Mouse (Mus musculus) heart, embryonic 16.5 days (tissue): ENCODE results near the gene Gm28048. TPM values are rescaled to one million over a fixed set of nuclear protein-coding genes. Genes with fewer than 3 reads are reported as not detected.

Experiments used
- ATAC-seq: fragments of 200-750 bp; cut with Nextera tagmentation; replicated peaks from 2 replicates; pipeline ENCODE4 v1.8.0; 2017; ENCODE audit warnings: moderate number of reproducible peaks; ENCODE audit not compliant: insufficient read depth, low FRiP score; ENCODE audit errors: extremely low read depth
- H3K27ac ChIP-seq: fragments of 300-500 bp; sonication (generic); 2 replicates; pipeline ENCODE4 v1.5.1; 2014; ENCODE audit warnings: mild to moderate bottlenecking, low read length, control low read depth, moderate library complexity
- H3K27me3 ChIP-seq: fragments of 300-500 bp; sonication (generic); 2 replicates; pipeline ENCODE4 v1.6.1; 2014; ENCODE audit warnings: low read length, mixed read lengths; ENCODE audit not compliant: control insufficient read depth, insufficient read depth
- H3K36me3 ChIP-seq: fragments of 300-500 bp; sonication (generic); 2 replicates; pipeline ENCODE4 v1.6.1; 2014; ENCODE audit not compliant: control insufficient read depth, insufficient read depth
- H3K4me1 ChIP-seq: fragments of 300-500 bp; sonication (generic); 2 replicates; pipeline ENCODE4 v1.6.1; 2014; ENCODE audit warnings: low read length, mixed read lengths; ENCODE audit not compliant: control insufficient read depth, insufficient read depth
- H3K4me2 ChIP-seq: fragments of 300-500 bp; sonication (generic); 2 replicates; pipeline ENCODE4 v1.6.1; 2014; ENCODE audit warnings: low read depth, mild to moderate bottlenecking, control low read depth, low read length
- H3K4me3 ChIP-seq: fragments of 300-500 bp; sonication (generic); 2 replicates; pipeline ENCODE4 v1.5.1; 2014; ENCODE audit warnings: mild to moderate bottlenecking, control low read depth, low read length
- H3K9ac ChIP-seq: fragments of 300-500 bp; sonication (generic); 2 replicates; pipeline ENCODE4 v1.6.1; 2014; ENCODE audit warnings: low read length, control low read depth
- H3K9me3 ChIP-seq: fragments of 300-500 bp; sonication (generic); replicated peaks from 2 replicates; pipeline ENCODE4 v1.6.1; 2016; ENCODE audit warnings: low read length; ENCODE audit not compliant: control insufficient read depth
- WGBS: fragments of 180-500 bp; shearing (Covaris S2); extraction: QIAGEN DNeasy Blood & Tissue Kit; methylation state at CpG from one replicate; pipeline ENCODE4 v1.1.7; 2014; 5-methylcytosine and 5-hydroxymethylcytosine counted together
- polyA plus RNA-seq: library from polyadenylated mRNA; unstranded; fragments of >200 nt; fragmentation: Nextera tagmentation; extraction: Ambion mirVana; gene quantifications from 2 replicates; pipeline ENCODE4 v1.2.1, GENCODE M21; 2015

Gene Gm28048
- polyA plus RNA-seq = 10.7 and 15.8 TPM in 2 replicates

DNA sequence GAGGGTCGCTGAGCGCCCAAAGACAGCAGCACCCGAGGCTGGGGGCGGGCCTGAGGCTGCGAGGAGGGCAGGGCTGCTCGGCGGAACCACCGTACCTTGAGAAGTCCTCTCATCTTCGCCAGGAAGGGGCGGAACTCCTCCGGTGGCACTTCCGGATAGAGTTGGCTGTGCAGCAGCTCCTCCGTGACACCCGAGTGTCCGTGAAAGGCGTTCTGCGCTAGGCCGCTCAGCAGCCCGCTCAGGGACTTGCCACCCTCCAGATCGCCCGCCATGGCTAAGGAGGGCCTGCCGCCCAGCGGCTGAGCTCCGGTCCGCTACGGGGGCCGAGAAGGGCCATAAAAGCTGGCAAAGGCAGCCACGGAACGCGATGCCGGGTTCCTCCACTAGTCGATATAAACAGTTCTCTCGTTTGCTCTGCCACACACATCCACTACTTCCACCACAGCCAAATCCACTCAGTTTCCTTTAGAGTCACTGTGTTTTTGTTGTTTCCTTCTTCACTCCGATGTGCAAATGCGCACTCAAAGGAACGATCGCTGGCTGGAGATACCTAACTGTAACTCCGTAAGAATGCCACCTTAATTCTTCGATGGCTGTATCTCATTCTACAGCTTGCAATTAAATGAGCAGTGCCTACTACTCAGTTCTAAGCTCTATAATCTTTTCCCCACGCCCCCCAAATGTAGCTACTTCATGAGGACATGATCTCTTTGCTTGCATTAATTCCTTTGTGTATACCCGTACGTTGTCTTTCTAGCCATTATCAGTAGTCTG, at the start of gene Gm28048, which contains the start of gene Commd1:
Gene Gm28048 (minus strand): TSS at position 107 of the 774 bp plus-strand sequence.
Gene Commd1 (minus strand): TSS at position 399 of the 774 bp plus-strand sequence.
- H3K9ac ChIP-seq = peak within 1 kb of the TSS; percentile 87
- peak; percentile 91 for ATAC-seq
- no peaks in the 10 kb centered on the region for H3K9me3 ChIP-seq
- H3K4me3 ChIP-seq = peak within 1 kb of the TSS; percentile 74
- peak within 1 kb of the TSS; percentile 89 for H3K4me2 ChIP-seq
- no peaks in the 10 kb centered on the region for H3K36me3 ChIP-seq
- 2% methylated on average over 42 of the region's 42 CpGs for WGBS
- H3K27ac ChIP-seq = peak within 1 kb of the TSS; percentile 98
- no peaks in the 10 kb centered on the region for H3K27me3 ChIP-seq
- peaks cover 15% of the 10 kb centered on the region for H3K4me1 ChIP-seq

DNA sequence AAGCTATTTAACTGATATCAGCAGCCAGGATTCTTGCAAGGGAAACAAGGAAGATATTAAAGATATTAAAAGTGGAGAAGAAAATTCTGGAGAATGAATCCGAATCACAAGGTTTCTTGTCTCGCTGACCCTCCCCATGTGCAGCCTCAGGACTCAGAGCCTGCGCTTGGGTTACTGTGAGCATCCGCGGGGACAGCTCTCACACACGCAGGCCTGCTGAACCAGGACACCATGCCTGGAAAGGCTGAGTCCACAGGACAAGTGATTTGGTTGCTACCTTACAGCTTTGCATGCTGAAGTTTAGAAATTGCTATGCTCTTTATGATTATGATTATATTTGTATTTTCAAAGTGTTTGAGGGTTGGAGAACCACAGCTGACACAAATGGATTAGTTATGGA, 47.5 kb upstream of the Gm28048 start:
- no peak overlapping the region for H3K9ac ChIP-seq
- no peak overlapping the region for H3K4me3 ChIP-seq
- H3K4me2 ChIP-seq = no peak overlapping the region
- ATAC-seq = no peak
- H3K27ac ChIP-seq = no peak overlapping the region
- H3K4me1 ChIP-seq = no peaks in the 10 kb centered on the region
- H3K36me3 ChIP-seq = no peaks in the 10 kb centered on the region
- H3K27me3 ChIP-seq = no peaks in the 10 kb centered on the region
- 73% methylated on average over 6 of the region's 6 CpGs for WGBS
- no peaks in the 10 kb centered on the region for H3K9me3 ChIP-seq

DNA sequence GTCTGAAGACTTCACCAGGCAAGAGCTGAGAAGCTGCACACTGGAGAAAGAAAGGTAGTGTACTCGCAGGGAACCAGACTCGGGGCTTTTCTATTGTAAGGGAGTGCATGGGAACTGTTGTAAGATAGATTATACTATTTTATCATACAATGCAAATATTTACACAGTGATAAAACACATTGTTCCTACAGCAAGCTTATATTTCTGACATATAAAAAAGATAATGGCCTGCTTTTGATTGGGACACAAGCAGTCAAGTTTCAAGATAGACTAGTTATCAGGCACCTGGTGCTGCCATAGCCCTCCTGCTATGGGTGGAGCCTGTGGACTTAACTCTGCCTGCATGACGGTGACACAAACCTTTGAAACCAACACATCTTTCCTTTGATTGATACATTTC, 47.1 kb upstream of the Gm28048 start:
- WGBS = 34% methylated on average over 3 of the region's 3 CpGs
- no peak overlapping the region for H3K27ac ChIP-seq
- no peak overlapping the region for H3K9ac ChIP-seq
- no peaks in the 10 kb centered on the region for H3K36me3 ChIP-seq
- no peaks in the 10 kb centered on the region for H3K9me3 ChIP-seq
- no peak for ATAC-seq
- H3K4me3 ChIP-seq = no peak overlapping the region
- no peaks in the 10 kb centered on the region for H3K4me1 ChIP-seq
- no peak overlapping the region for H3K4me2 ChIP-seq
- H3K27me3 ChIP-seq = no peaks in the 10 kb centered on the region

DNA sequence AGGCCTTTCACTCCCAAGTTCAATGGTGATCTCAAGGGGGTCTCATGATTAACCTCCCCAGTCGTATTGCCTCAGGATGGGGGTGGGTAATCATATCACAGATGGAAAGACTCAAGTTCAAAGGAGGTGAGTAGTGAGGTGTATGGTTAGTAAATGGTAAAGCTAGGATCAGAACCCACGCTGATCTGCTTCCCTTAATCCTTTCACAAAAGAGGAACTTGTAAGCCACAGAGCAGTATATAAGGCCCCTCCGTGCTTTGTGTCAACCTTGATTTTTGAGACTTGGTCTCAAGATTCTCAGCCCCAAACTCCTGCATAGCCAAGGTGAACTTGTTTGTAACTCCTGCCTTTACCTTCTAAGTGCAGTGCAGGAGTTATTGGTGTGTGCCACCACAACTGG, 42.3 kb upstream of the Gm28048 start:
- Histone ChIP-seq H3K9me3 (no peaks in the 10 kb centered on the region), H3K9ac (no peak overlapping the region), H3K36me3 (no peaks in the 10 kb centered on the region), H3K27me3 (no peaks in the 10 kb centered on the region), H3K4me2 (no peak overlapping the region), H3K27ac (no peak overlapping the region), H3K4me1 (no peaks in the 10 kb centered on the region), H3K4me3 (no peak overlapping the region)
- no peak for ATAC-seq
- 80% methylated on average over 3 of the region's 3 CpGs for WGBS

DNA sequence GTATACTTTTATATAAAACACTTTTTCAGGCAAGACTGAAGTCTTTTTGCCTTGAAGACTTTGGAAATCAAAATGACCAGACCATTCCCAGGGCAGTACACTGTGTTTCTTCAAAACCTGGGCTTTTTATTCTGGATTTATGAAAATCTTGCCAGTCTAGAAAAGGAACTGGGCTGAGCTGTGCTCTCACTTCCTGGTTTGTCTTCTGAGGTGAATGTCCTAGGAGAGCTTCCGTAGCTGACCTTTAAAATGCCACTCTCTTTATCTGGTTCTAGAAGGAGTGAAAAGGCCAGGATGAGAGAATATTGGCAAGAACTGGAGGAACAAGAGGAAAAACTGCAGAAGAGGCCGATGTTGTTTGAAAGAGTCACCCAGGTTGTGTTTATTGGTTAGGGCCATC, 41.3 kb upstream of the Gm28048 start:
- Histone ChIP-seq H3K36me3 (no peaks in the 10 kb centered on the region), H3K4me3 (no peak overlapping the region), H3K27ac (no peak overlapping the region), H3K9ac (no peak overlapping the region), H3K4me2 (no peak overlapping the region), H3K27me3 (no peaks in the 10 kb centered on the region), H3K4me1 (no peaks in the 10 kb centered on the region), H3K9me3 (no peaks in the 10 kb centered on the region)
- 89% methylated on average over 2 of the region's 2 CpGs for WGBS
- ATAC-seq = no peak

DNA sequence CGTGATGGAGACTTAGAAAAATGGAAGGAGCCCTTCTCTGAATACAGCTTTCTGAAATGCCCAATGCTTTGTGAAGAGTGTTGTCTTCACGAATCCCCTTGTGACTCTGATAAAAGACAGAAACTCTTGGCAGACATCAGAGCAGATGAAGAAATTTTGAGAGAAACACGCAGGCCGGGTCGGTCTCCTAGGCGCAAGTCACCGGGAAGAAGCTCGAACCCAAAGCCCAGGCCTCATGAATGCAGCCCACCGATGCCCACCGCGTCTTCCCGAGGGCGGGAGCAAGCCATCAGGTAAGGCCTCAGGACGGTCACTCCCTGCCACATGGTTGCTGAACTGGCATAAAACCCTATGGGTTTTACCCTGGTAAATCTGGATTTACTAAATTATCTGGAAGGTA, 39.0 kb upstream of the Gm28048 start:
- Histone ChIP-seq H3K4me3 (no peak overlapping the region), H3K9me3 (no peaks in the 10 kb centered on the region), H3K4me2 (no peak overlapping the region), H3K9ac (no peak overlapping the region), H3K4me1 (no peaks in the 10 kb centered on the region), H3K36me3 (no peaks in the 10 kb centered on the region), H3K27ac (no peak overlapping the region), H3K27me3 (no peaks in the 10 kb centered on the region)
- no peak for ATAC-seq
- 85% methylated on average over 14 of the region's 14 CpGs for WGBS

DNA sequence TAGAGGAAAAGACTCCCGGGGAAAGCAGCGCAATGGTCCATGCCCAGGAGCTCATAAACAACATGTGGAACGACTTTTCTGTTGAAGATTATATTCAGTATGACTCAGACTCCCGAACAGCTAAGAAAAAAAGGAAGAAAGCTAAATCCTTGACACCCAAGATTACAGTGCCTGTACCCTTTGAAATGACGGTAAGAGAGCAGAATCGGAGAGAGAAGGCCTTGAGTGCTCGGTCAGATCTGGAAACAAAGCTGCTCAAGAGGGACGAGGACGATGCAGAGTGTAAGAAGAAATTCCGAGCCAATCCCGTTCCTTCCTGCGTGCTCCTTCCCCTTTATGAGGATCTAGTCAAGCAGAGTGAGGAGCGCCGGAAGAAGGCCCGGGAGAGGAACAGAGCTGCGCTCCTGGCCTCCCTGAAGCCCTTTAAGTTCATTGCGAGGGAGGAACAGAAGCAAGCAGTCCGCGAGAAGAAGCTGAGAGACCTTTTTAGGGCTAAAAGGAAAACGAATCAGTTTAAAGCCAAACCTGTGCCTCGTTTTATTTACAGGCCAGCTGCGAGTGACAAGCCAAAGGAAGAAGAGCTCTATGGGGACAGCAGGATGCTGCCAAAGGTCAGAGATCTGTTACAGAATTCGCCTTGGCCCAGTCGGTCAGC, 38.4 kb upstream of the Gm28048 start:
- no peak for ATAC-seq
- no peaks in the 10 kb centered on the region for H3K4me1 ChIP-seq
- no peaks in the 10 kb centered on the region for H3K27me3 ChIP-seq
- no peak overlapping the region for H3K27ac ChIP-seq
- no peaks in the 10 kb centered on the region for H3K36me3 ChIP-seq
- no peaks in the 10 kb centered on the region for H3K9me3 ChIP-seq
- no peak overlapping the region for H3K4me2 ChIP-seq
- H3K4me3 ChIP-seq = no peak overlapping the region
- 68% methylated on average over 24 of the region's 24 CpGs for WGBS
- H3K9ac ChIP-seq = no peak overlapping the region

DNA sequence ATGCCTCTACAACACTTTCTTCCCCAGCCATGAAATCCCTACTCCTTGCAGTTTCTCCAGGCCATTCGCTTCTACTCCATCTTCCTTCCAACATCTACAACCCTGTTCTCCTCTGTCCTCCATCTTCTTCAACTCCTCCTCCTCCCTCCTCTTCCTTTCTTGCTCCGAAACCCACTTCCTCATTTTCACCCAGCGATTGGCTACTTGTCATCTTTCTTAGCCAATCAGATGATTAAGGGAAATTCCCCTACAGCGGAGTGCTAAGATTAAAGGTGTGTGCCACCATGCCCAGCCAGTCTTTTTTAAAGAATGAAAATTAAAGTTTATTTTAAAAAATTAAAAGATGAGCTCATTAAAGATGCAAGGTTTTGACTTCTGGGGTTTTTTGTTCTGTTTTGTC, 36.1 kb upstream of the Gm28048 start:
- Histone ChIP-seq H3K4me3 (no peak overlapping the region), H3K27ac (no peak overlapping the region), H3K4me1 (no peaks in the 10 kb centered on the region), H3K4me2 (no peak overlapping the region), H3K9me3 (no peaks in the 10 kb centered on the region), H3K36me3 (no peaks in the 10 kb centered on the region), H3K27me3 (no peaks in the 10 kb centered on the region), H3K9ac (no peak overlapping the region)
- no peak for ATAC-seq
- 92% methylated on average over 4 of the region's 4 CpGs for WGBS

DNA sequence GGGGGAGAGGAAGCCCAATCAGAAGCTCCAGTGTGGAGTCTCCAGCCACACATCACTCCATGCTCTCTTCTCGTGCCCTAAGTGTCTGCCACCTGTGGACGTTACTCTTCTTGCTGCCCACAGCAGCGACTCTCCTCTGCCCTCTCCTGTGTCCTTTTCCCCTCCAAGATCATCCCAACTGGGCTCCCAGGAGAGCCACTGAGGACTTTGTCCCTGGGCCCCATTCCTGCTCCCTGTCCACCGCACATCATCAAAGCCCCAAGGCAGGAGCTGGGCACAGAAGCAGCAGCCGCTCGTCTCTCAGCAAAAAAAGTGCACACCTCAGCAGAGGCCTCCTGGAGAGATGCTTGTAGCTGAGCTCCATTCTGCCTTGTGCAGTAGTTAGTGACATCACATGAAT, 33.1 kb upstream of the Gm28048 start:
- Histone ChIP-seq H3K36me3 (no peaks in the 10 kb centered on the region), H3K9ac (no peak overlapping the region), H3K27ac (no peak overlapping the region), H3K9me3 (no peaks in the 10 kb centered on the region), H3K4me1 (no peaks in the 10 kb centered on the region), H3K4me2 (no peak overlapping the region), H3K27me3 (no peaks in the 10 kb centered on the region), H3K4me3 (no peak overlapping the region)
- WGBS = 64% methylated on average over 6 of the region's 6 CpGs
- ATAC-seq = no peak
